Mouse (Mus musculus): ENCODE measurements around the gene Tbc1d2. TPM values are rescaled to one million over a fixed set of nuclear protein-coding genes. Genes with fewer than 3 reads are reported as not detected.
"Not testable (repeated sequence)": the region's sequence is repeated elsewhere in the genome, so short reads cannot be mapped to it uniquely, and the experiment has no call there.

The Tbc1d2 gene
- polyA plus RNA-seq, 1 experiment from 2014 or later, result 6.7 TPM

GRCm38 (mm10) chr4:46649161-46649560 is 848 bp downstream of the Tbc1d2 start:
- Histone ChIP-seq H3K4me2 (replicated peaks; ENCODE audit: low read depth, low read length) (peak overlapping the region; percentile 95), H3K27me3 (replicated peaks; ENCODE audit: insufficient read depth, low read length) (no peaks in the 10 kb centered on the region)
- no peak for ATAC-seq

GRCm38 (mm10) chr4:46643676-46644112 is 6.3 kb downstream of the Tbc1d2 start:
- Histone ChIP-seq H3K4me2 (replicated peaks; ENCODE audit: low read depth, low read length) (no peak overlapping the region), H3K27ac (ENCODE audit: low read length) (peak overlapping the region; percentile 82), H3K4me3 (ENCODE audit: low read depth, low read length) (no peak overlapping the region), H3K4me1 (ENCODE audit: insufficient read depth, low read depth, low read length) (peaks cover 11% of the 10 kb centered on the region), H3K36me3 (ENCODE audit: insufficient read depth, low read length) (no peaks in the 10 kb centered on the region), H3K9me3 (ENCODE audit: low read length) (no peaks in the 10 kb centered on the region), H3K27me3 (replicated peaks; ENCODE audit: insufficient read depth, low read length) (no peaks in the 10 kb centered on the region), H3K9ac (replicated peaks; ENCODE audit: low read depth) (no peak overlapping the region)
- 78% methylated on average over 8 of the region's 8 CpGs for WGBS
- TF ChIP-seq CTCF (IDR thresholded peaks at IDR 0.05), result no peak
- TF ChIP-seq EP300 (IDR thresholded peaks at IDR 0.05), result no peak
- no peak for ATAC-seq
- no peak for DNase-seq (ENCODE audit: low spot score)

More at GRCm38 (mm10) chr4:46649161-46649560, 848 bp downstream of the Tbc1d2 start:
- no peaks in the 10 kb centered on the region for H3K9me3 ChIP-seq (ENCODE audit: low read length)
- no peaks in the 10 kb centered on the region for H3K36me3 ChIP-seq (ENCODE audit: insufficient read depth, low read length)
- H3K27ac ChIP-seq (ENCODE audit: low read length), result 0 out of 2 replicates have a peak overlapping the region, but pooled peaks have one; percentile 95
- WGBS, result 27% methylated on average over 4 of the region's 4 CpGs
- no peak for DNase-seq (ENCODE audit: low spot score)
- peak overlapping the region; percentile 65 for H3K4me3 ChIP-seq (ENCODE audit: low read depth, low read length)
- TF ChIP-seq EP300 (IDR thresholded peaks at IDR 0.05) (no peak), CTCF (IDR thresholded peaks at IDR 0.05) (no peak)
- no peaks in the 10 kb centered on the region; the same call in none of the 2 replicates for H3K4me1 ChIP-seq (ENCODE audit: insufficient read depth, low read depth, low read length)
- H3K9ac ChIP-seq (replicated peaks; ENCODE audit: low read depth), result peak overlapping the region; percentile 58

- 33% methylated on average over 8 of the region's 8 CpGs for WGBS
- Histone ChIP-seq H3K4me1 (ENCODE audit: insufficient read depth, low read depth, low read length) (peaks cover 11% of the 10 kb centered on the region), H3K9me3 (ENCODE audit: low read length) (no peaks in the 10 kb centered on the region), H3K27ac (ENCODE audit: low read length) (peak overlapping the region; percentile 82), H3K4me3 (ENCODE audit: low read depth, low read length) (no peak overlapping the region), H3K27me3 (replicated peaks; ENCODE audit: insufficient read depth, low read length) (no peaks in the 10 kb centered on the region), H3K4me2 (replicated peaks; ENCODE audit: low read depth, low read length) (no peak overlapping the region), H3K36me3 (ENCODE audit: insufficient read depth, low read length) (no peaks in the 10 kb centered on the region), H3K9ac (replicated peaks; ENCODE audit: low read depth) (no peak overlapping the region)
- DNase-seq (ENCODE audit: low spot score) (peak; percentile 93), ATAC-seq (peak; percentile 95)
- TF ChIP-seq EP300 (IDR thresholded peaks at IDR 0.05) (peak; percentile 93), CTCF (IDR thresholded peaks at IDR 0.05) (no peak)
Measured at GRCm38 (mm10) chr4:46642924-46643675, 6.9 kb downstream of the Tbc1d2 start.

GRCm38 (mm10) chr4:46641283-46641682 is 8.7 kb downstream of the Tbc1d2 start:
- H3K9me3 ChIP-seq (ENCODE audit: low read length), result no peaks in the 10 kb centered on the region
- no peak overlapping the region for H3K4me2 ChIP-seq (replicated peaks; ENCODE audit: low read depth, low read length)
- H3K36me3 ChIP-seq (ENCODE audit: insufficient read depth, low read length), result no peaks in the 10 kb centered on the region
- no peak overlapping the region for H3K27ac ChIP-seq (ENCODE audit: low read length)
- no peak overlapping the region for H3K4me3 ChIP-seq (ENCODE audit: low read depth, low read length)
- H3K4me1 ChIP-seq (ENCODE audit: insufficient read depth, low read depth, low read length), result peaks cover 11% of the 10 kb centered on the region
- no peaks in the 10 kb centered on the region for H3K27me3 ChIP-seq (replicated peaks; ENCODE audit: insufficient read depth, low read length)
- H3K9ac ChIP-seq (replicated peaks; ENCODE audit: low read depth), result no peak overlapping the region
- DNase-seq (ENCODE audit: low spot score) (no peak), ATAC-seq (no peak)
- WGBS, result 69% methylated on average over 4 of the region's 4 CpGs
- TF ChIP-seq EP300 (IDR thresholded peaks at IDR 0.05) (no peak), CTCF (IDR thresholded peaks at IDR 0.05) (no peak)

GRCm38 (mm10) chr4:46639866-46640265 is 10.1 kb downstream of the Tbc1d2 start:
- Histone ChIP-seq H3K36me3 (ENCODE audit: insufficient read depth, low read length) (no peaks in the 10 kb centered on the region), H3K27me3 (replicated peaks; ENCODE audit: insufficient read depth, low read length) (no peaks in the 10 kb centered on the region), H3K4me3 (ENCODE audit: low read depth, low read length) (no peak overlapping the region), H3K4me2 (replicated peaks; ENCODE audit: low read depth, low read length) (no peak overlapping the region), H3K9me3 (ENCODE audit: low read length) (no peaks in the 10 kb centered on the region), H3K9ac (replicated peaks; ENCODE audit: low read depth) (no peak overlapping the region), H3K4me1 (ENCODE audit: insufficient read depth, low read depth, low read length) (peaks cover 11% of the 10 kb centered on the region), H3K27ac (ENCODE audit: low read length) (0 out of 2 replicates have a peak overlapping the region, but pooled peaks have one; percentile 6)
- TF ChIP-seq EP300 (IDR thresholded peaks at IDR 0.05) (peak; percentile 92), CTCF (IDR thresholded peaks at IDR 0.05) (no peak)
- WGBS, result 48% methylated on average over 8 of the region's 8 CpGs
- DNase-seq (ENCODE audit: low spot score) (peak; percentile 91), ATAC-seq (peak; percentile 58)

- H3K9ac ChIP-seq (replicated peaks; ENCODE audit: low read depth); H3K4me2 ChIP-seq (replicated peaks; ENCODE audit: low read depth, low read length); H3K27ac ChIP-seq (ENCODE audit: low read length); DNase-seq (ENCODE audit: low spot score); H3K36me3 ChIP-seq (ENCODE audit: insufficient read depth, low read length); H3K4me3 ChIP-seq (ENCODE audit: low read depth, low read length); H3K9me3 ChIP-seq (ENCODE audit: low read length); ATAC-seq; H3K27me3 ChIP-seq (replicated peaks; ENCODE audit: insufficient read depth, low read length); H3K4me1 ChIP-seq (ENCODE audit: insufficient read depth, low read depth, low read length): not testable (repeated sequence)
- 90% methylated on average over 10 of the region's 10 CpGs for WGBS
Measured at GRCm38 (mm10) chr4:46637250-46637649, 12.8 kb downstream of the Tbc1d2 start.

Measured in lung, postnatal 0 days (tissue).